Mouse (Mus musculus) heart, embryonic 10.5 days (tissue): ENCODE results near the gene Actl7b. TPM values are rescaled to one million over a fixed set of nuclear protein-coding genes. Genes with fewer than 3 reads are reported as not detected.

Experiments
- polyA plus RNA-seq: library from polyadenylated mRNA; unstranded; fragments of >200 nt; fragmentation: Nextera tagmentation; extraction: Ambion mirVana; gene quantifications from 2 replicates; pipeline ENCODE4 v1.2.1, GENCODE M21; 2016

The Actl7b gene
- polyA plus RNA-seq, 1 experiment from 2014 or later: not detected

Other genes with a start within 250 kb of the Actl7b start
- gene Gm26657, start 1.4 kb downstream of the Actl7b start, polyA plus RNA-seq: not detected in 2 replicates
- not detected in 2 replicates for gene Actl7a, start 2.0 kb upstream of the Actl7b start, polyA plus RNA-seq
- 56.2 and 56.3 TPM in 2 replicates for gene Elp1, start 60.9 kb upstream of the Actl7b start, polyA plus RNA-seq
- gene Fam206a, start 60.9 kb upstream of the Actl7b start, polyA plus RNA-seq: 15.7 and 19.5 TPM in 2 replicates
- gene Ctnnal1, start 123.7 kb upstream of the Actl7b start, polyA plus RNA-seq: 18.2 and 23.2 TPM in 2 replicates
- 14.0 and 23.1 TPM in 2 replicates for gene Tmem245, start 206.0 kb upstream of the Actl7b start, polyA plus RNA-seq
- gene Frrs1l, start 248.9 kb upstream of the Actl7b start, polyA plus RNA-seq: 0.11 and 0.17 TPM in 2 replicates